Mouse (Mus musculus) G1E-ER4 (cell line): ENCODE measurements around the gene Tex11. TPM values are rescaled to one million over a fixed set of nuclear protein-coding genes. Genes with fewer than 3 reads are reported as not detected.

Experiments used
- GATA1 ChIP-seq: IDR thresholded peaks from one replicate; pipeline ENCODE4 v1.8.0; 2012; ENCODE audit warnings: low read length, inconsistent platforms
- polyA plus RNA-seq: library from polyadenylated mRNA; stranded (reverse); fragments of >175 nt; gene quantifications from 2 replicates; pipeline ENCODE4 v1.2.3, GENCODE M21; 2012

The Tex11 gene
- polyA plus RNA-seq, 1 experiment = not detected

- no peak for TF ChIP-seq GATA1
Measured at GRCm38 (mm10) chrX:100796741-100797090, 262.8 kb downstream of the Tex11 start.

GRCm38 (mm10) chrX:100796041-100796740 is 263.3 kb downstream of the Tex11 start:
- no peak for TF ChIP-seq GATA1

GRCm38 (mm10) chrX:100789322-100789721 is 270.1 kb downstream of the Tex11 start:
- no peak for TF ChIP-seq GATA1

Other genes starting within 250 kb of the Tex11 start
- not detected in 2 replicates for gene Slc7a3, start 26.4 kb upstream of the Tex11 start, polyA plus RNA-seq
- 29.4 and 33.6 TPM in 2 replicates for gene Snx12, start 162.9 kb upstream of the Tex11 start, polyA plus RNA-seq
- 50.8 and 58.2 TPM in 2 replicates for gene Foxo4, start 194.9 kb upstream of the Tex11 start, polyA plus RNA-seq
- not detected in 2 replicates for gene Gm614, start 204.3 kb upstream of the Tex11 start, polyA plus RNA-seq
- gene Il2rg, start 208.6 kb upstream of the Tex11 start, polyA plus RNA-seq = 22.6 and 24.4 TPM in 2 replicates
- gene Gm20489, start 209.4 kb upstream of the Tex11 start, polyA plus RNA-seq = not detected in 2 replicates
- 37.1 and 81.7 TPM in 2 replicates for gene Med12, start 214.4 kb upstream of the Tex11 start, polyA plus RNA-seq
- gene Nlgn3, start 239.5 kb upstream of the Tex11 start, polyA plus RNA-seq = 0.09 TPM in 1 of 2 replicates, not detected in the other